In the genomic region with DNA sequence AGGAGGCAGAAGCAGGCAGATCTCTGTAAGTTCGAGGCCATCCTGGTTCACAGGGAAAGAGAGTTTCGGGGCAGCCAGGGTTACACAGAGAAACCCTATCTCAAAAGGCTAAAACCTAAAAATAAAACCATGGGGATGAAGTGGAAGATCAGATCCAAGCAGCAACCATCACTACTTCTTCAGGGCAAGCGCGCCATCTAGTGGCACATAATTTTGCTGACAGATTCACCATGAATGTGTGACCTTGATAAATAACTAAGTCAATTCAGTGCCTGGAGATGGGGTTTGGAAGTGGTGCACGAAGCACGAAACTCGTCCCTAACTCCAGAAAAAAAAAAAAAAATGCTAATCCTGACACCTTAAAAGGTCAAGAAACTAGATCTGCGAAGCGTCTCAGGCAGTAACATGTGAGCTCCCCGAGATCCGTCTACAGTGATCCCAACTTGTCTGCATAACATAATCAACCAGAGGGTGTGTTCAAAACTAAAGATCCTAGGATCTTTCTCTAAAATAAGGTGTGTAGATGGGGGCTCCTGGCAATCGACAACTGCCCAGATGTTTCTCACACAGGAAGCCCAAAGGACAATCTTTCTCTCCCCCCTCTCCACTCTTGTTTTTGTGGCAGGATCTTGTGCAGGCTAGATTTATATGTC, we compare ENCODE assay signal across 9 mouse cellular contexts. TPM values are rescaled to one million over a fixed set of nuclear protein-coding genes. Genes with fewer than 3 reads are reported as not detected.
DNase-seq lines count a peak whose midpoint lies in the region; ATAC-seq lines count a peak whose summit lies in the region.
"Had no signal": no experiment of that assay in that cellular context is flagged by ENCODE, and none has a peak within 500 bp of the region (broad histone marks: within the 10 kb centered on the region; RNA-seq: fewer than 3 reads in every experiment).

No protein-coding gene starts in this region.

- H3K4me2 ChIP-seq in liver, embryonic 13.5 days: no peak overlapping the region

- no peaks in the 10 kb centered on the region for H3K27me3 ChIP-seq in liver, embryonic 13.5 days

- no peak for ATAC-seq in liver, embryonic 13.5 days (ENCODE audit: low read depth)

- WGBS in liver, embryonic 13.5 days (ENCODE audit: insufficient replicate concordance): 31% methylated on average over 12 of the region's 12 CpGs

- H3K27ac ChIP-seq in liver, embryonic 13.5 days: no peak overlapping the region

- no peak overlapping the region for H3K4me3 ChIP-seq in liver, embryonic 13.5 days (replicated peaks)
- H3K4me3 ChIP-seq: erythroblast, embryonic 14.5 days had no signal

- H3K9ac ChIP-seq in liver, embryonic 13.5 days: no peak overlapping the region

- H3K4me1 ChIP-seq in liver, embryonic 13.5 days (replicated peaks): no peaks in the 10 kb centered on the region

- peak; percentile 80 to 81 for DNase-seq in B cell, adult 2 months
- DNase-seq in adrenal gland, adult (ENCODE audit: inconsistent age in 2 of 2, low spot score in 1 of 2): peak; percentile 82 to 96
- peak; percentile 92 for DNase-seq in embryo, embryonic 10 days (ENCODE audit: low spot score)
- peak; percentile 59 to 80 for DNase-seq in gastrocnemius, postnatal 4 days (ENCODE audit: low spot score in 2 of 2)
- peak; percentile 89 for DNase-seq in kidney, postnatal 14 days
- peak; percentile 56 for DNase-seq in liver, embryonic 13.5 days
- peak; percentile 60 for DNase-seq in ovary, adult 18-20 months (ENCODE audit: low spot score)
- DNase-seq in thymus, postnatal 10 days (ENCODE audit: low spot score in 2 of 2): peak; percentile 14 to 74

- H3K36me3 ChIP-seq in liver, embryonic 13.5 days: no peaks in the 10 kb centered on the region

- no peaks in the 10 kb centered on the region for H3K9me3 ChIP-seq in liver, embryonic 13.5 days (replicated peaks)

RNA-seq across cellular contexts. Expression of a gene that starts 36.4 kb away (rescaled TPM):
- total RNA-seq in gastrocnemius, postnatal 4 days (2021): 10 to 100 TPM; 77.0 to 98.7 TPM
- 28.1 and 33.8 TPM in 2 replicates for polyA plus RNA-seq in liver, embryonic 13.5 days (2015; fragmentation: Nextera tagmentation; extraction: Ambion mirVana)
